Mouse (Mus musculus): ENCODE measurements around the gene Hs3st4.

GRCm38 (mm10) chr7:124347218-124348017, 364.7 kb downstream of the Hs3st4 start:
- TF ChIP-seq CTCF (IDR thresholded peaks at IDR 0.05; ENCODE audit: borderline replicate concordance, insufficient read depth, low read depth, low read length) (no peak), POLR2A (IDR thresholded peaks at IDR 0.05; ENCODE audit: borderline replicate concordance, insufficient read depth, low read length) (no peak)
